Mouse (Mus musculus) urinary bladder, postnatal 25 days (tissue): ENCODE data around the gene Wipf1.

ENCODE experiments used
- DNase-seq: peaks from one replicate; pipeline ENCODE4 v3.0.0; 2022; ENCODE audit warnings: low spot score

The Wipf1 gene

GRCm38 (mm10) chr2:73467071-73467851, 62.3 kb downstream of the Wipf1 start:
- no peak for DNase-seq

DNA sequence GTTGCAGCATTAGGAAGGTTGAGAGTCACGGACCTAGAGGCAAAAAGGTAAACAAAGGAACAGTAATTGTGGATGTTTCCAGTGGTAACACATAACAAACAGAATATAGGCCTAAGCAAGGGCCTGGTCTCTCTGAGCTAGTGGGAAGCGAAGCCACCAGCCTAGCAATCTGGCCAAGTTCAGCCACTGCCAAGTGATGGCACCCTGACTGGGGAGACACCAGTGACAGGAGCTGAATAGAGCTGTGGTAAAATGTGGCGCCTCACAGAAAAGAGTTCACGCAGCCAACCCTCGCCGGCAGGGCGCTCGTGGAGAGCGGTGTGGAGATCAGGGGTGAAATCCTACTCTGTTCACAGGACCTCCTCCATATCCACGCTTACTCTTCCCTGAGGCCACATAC, 63.1 kb downstream of the Wipf1 start:
- DNase-seq, result no peak

DNA sequence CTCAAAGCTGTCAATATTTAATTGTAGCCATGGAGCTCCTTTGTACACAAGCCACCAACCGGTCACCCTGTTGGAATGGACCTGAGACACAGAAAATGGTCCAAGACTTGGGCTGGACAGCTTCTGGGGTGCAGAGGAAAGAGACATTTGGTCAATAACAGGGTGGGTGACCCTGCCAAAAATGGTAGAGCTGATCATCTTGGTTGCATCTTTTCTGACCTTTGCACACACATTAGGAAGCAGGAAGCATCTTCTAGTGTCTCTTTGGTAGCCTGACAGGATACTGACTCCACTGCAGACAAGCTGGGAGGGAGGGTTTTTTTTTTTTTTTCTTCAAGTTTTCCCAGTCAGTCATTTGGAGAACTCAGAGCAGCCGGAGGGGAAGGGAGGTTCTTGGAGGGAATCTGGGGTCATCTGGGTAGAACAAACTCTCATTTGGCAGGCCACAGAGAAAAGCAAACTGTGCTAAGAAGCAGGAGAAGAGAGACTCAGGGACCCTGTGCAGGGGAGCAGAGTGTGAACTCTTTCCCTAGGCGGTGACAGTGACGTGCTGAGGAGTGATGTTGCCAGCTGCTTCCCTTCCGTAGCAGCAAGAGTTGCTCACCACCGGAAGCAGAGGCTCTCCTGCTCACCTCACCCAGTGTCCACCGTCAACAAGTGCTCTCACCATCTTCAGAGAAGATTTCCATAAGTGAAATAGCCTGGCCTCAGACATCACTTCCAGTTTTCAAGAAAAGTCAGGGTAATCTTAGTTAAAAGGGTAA, 65.9 kb downstream of the Wipf1 start:
- no peak for DNase-seq

DNA sequence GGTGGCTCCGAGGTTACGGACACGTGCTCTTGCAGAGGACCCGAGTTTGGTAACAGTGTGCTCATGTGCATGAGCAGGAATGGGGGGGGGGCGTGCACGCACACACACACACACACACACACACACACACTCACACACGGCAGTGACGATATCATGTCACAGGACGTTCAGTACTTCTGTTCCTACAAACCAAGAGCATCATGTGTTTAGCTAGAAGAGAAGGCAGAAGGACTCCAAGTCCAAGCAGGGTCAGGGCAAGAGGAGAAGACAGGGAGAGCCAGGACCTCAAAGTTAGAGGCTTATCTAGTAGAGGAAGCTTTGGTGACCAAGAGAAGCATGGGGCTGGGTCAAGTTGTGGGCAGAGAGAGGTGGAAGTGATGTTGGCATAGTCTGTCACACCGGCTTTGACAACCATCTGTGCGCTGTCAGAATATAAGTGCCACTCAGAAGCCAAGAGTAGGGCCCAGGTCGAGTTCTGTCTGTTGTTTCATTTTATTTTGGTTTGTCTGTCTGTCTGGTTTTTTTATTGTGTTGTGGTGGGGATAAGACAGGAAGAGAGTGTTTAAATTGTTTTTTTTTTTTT, 66.7 kb downstream of the Wipf1 start:
- DNase-seq, result no peak

GRCm38 (mm10) chr2:73462265-73462664, 67.3 kb downstream of the Wipf1 start:
- no peak for DNase-seq

- no peak for DNase-seq
These were observed 69.4 kb downstream of the Wipf1 start for GRCm38 (mm10) chr2:73460168-73460567.

DNA sequence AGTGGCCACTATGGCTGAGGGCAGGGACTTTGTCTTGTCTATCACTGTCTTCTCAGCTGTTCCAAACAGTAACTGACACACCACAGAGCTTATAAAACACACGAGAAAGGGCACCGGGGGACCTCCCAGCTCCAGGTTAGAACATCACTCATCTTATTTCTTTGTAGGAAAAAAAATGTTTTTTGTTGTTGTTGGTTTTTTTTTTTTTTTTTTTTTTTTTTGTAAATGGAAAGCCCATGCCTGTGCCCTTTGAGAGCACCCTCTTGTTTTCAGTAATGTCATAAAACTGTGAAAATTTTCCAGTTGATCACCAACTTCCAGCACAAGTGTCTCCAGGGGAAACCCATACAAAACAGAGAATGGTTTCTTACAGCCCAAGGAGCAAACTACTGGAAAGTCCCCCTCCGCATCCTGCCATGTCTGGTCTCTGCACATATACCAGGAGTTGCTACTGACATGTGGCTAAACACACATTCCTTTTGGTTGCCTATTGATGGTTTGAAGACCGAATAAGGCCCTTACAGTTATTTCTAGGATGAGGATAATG, 69.9 kb downstream of the Wipf1 start:
- DNase-seq, result no peak

GRCm38 (mm10) chr2:73456886-73457285, 72.6 kb downstream of the Wipf1 start:
- DNase-seq, result no peak

DNA sequence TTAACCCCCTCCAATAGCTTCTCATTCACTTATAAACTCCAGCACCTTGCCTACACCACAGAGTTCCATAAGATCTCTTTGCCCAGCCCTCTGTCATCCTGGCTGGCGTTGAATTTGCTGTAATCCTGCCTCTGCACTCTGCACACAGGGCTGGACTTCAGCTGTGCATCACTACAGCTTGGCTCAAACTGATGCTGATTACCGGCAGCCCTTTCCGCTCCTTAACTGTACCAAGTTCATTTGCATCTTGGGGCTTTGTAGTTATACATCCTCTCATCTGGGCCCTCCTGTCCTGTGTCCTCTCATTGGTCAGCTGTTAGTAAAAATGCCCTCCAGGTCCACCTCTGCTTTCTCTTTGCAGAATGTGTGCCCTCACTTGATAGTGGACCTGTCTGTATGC, 73.4 kb downstream of the Wipf1 start:
- no peak for DNase-seq

GRCm38 (mm10) chr2:73455541-73455940, 74.0 kb downstream of the Wipf1 start:
- no peak for DNase-seq

DNA sequence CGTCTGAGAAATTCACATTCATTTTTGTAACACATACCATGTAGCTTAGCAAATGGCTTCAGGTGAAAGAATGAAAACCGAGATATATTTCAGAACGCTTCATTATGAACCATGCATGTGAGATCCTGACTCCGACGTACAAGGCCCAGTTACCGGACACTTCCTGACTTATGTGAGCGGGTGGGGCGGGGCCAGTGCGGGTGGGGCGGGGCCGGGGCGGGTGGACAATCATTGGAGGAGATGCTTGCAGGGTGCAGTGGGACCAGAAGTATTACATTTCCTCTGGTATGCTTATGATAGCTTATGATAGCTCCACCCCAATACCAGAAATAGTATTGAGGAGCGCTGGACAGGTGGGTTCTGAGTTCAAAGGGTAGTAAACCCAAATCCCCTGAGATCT, 74.9 kb downstream of the Wipf1 start:
- DNase-seq, result no peak

DNA sequence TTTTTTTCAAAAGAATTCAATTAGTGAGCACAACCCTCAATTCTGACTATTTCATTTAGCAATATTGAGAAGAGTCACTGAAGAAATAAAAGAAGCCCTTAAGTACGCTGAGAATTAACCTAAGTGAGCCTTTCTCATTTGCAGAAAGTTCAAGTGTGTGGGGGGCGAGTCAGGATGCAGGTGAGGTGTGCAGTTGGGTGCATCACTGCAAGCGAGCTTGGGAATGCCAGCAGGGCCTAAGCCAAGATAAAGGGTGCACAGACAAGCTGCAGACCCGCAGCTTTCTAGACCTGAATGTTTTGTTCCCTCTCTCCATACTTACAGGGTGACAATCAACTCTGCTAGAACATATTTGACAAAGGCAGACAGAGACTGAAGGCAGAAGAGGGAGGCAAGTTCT, 75.3 kb downstream of the Wipf1 start:
- DNase-seq, result no peak

- no peak for DNase-seq
These were observed 75.8 kb downstream of the Wipf1 start for GRCm38 (mm10) chr2:73453717-73454116.

DNA sequence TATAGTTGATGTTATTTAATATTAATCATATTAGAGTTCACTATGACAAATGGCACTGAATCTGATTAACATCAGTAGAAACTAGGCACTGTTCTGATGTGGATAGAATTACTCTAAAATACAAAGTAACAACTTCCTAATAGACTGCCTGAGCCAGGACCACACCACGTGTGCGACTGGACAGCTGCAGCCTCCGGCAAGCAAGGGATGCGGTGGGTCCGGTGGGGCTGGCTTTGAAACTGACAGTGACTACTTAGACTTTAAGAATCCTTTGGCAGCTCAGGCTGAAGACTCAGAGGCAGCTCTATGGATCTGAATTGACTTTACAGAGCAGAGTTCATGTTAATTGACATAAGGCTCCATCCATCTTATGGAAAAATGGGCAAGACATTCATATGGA, 76.4 kb downstream of the Wipf1 start:
- DNase-seq, result no peak

DNA sequence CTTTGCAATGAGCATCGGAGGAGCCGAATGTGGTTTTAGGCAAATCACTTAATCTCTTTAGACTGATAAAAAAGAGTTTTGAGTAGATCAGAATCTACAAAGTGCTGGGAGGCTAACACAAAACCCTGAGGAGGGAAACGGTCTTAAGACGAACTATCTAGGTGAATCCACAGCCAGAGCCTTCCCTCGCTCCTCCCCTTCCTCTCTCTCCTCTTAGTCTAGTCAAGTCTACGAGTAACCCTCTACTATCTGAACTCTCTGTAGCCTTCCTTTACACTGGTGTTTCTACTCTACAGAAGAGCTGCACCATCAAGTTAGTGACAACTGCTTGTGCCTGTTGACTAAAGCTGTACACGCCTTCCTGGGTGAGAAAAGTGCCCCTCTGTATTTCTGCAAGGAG, 77.0 kb downstream of the Wipf1 start:
- no peak for DNase-seq

GRCm38 (mm10) chr2:73451541-73451940, 78.0 kb downstream of the Wipf1 start:
- DNase-seq, result no peak

DNA sequence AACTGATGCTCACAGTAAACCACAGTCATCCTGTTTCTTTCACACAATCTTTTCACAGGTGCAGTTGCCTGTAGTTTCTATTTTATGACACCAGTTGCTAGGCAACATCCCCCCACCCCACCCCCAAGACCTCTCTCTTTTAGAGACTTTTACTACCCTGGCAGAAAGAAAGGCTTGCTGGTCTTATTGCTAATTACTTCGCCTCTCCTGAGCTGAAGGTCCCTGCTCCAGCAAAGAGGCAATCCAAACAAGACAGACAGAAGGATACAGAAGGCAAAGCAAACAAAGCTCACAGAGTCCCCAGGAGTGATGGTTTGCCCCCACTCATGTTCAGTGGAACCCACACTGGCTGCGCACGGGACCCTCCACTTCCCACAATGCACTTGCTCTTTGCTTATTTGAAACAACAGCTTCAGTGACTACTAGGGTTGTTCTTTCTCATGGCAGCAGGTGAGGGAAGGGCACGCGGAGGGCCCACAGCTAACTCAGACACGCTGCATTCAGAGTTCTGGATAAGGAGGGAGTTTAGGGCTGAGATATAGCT, 79.3 kb downstream of the Wipf1 start:
- no peak for DNase-seq

DNA sequence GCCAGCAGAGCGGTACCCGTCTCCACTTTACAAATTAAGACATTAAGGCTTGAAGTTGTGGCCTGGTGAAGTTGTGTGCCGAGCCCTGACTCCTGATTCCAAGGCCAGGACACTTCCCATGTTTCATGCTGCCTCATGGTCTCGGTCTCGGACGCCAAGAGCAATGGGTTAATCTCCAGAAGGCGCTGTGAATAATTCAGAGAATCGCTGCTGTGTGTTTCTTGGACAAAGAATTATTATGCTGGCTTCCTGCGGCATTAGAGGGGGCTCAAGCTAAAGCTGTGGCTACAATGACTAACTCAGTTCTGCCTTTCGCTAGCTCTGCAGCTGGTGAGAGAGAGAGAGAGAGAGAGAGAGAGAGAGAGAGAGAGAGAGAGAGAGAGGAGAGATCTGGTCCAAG, 85.5 kb downstream of the Wipf1 start:
- no peak for DNase-seq

GRCm38 (mm10) chr2:73442015-73442414, 87.5 kb downstream of the Wipf1 start:
- no peak for DNase-seq

GRCm38 (mm10) chr2:73440319-73440718, 89.2 kb downstream of the Wipf1 start:
- no peak for DNase-seq

- DNase-seq, result no peak
These were observed 92.6 kb downstream of the Wipf1 start for GRCm38 (mm10) chr2:73436976-73437375.

GRCm38 (mm10) chr2:73435847-73436246, 93.7 kb downstream of the Wipf1 start:
- DNase-seq, result no peak

DNA sequence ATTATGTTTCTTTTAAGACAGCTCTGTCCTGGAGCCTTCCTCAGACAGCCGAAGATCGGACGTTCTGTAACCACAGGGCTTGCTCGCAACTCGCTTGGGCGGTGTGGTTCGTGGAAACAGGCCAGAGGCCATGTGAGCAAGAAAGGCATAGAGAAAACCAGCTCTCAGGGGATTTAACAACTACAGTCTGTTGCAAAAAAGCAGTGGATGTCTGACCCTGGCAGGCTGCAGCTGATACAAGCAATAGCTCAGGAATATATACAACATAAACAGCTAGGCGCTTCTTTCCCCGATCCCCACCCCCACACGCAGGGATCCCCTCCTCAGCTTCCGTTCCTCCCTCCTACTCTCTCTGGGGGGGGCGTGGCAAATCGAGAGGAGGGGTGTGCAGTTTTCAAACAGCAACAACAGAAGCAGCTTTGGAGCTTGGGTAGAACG, 97.6 kb downstream of the Wipf1 start:
- no peak for DNase-seq
